Mouse (Mus musculus) left cerebral cortex, adult 18-20 months (tissue): ENCODE results near the gene Dpt. TPM values are rescaled to one million over a fixed set of nuclear protein-coding genes. Genes with fewer than 3 reads are reported as not detected.
"Not testable (repeated sequence)": the region's sequence is repeated elsewhere in the genome, so short reads cannot be mapped to it uniquely, and the experiment has no call there.

Experiments
- DNase-seq, 2 experiments: peaks; one replicate each; pipeline ENCODE4 v3.0.0; 2021 to 2022; ENCODE audit warnings: low spot score in 2 of 2, mixed read lengths in 1 of 2
- long read RNA-seq, 2 experiments: library from polyadenylated mRNA; stranded (forward); transcript quantifications; one replicate each; pipeline ENCODE4 v2.0.0; 2021
- total RNA-seq, 2 experiments: library from RNA; stranded (reverse); gene quantifications; 2 replicates each; pipeline ENCODE4 v1.2.3; 2021

The Dpt gene
- total RNA-seq: not detected
- long read RNA-seq, experiment 1: 0 reads
- long read RNA-seq, experiment 2: 0 reads

- no peak for DNase-seq
Measured at GRCm38 (mm10) chr1:164796471-164796870, at the start of gene Dpt. TSS of gene Dpt (plus strand) at chr1:164796644.

- peak; percentile 20 to 44 for DNase-seq
Measured at GRCm38 (mm10) chr1:164753736-164754135, 42.7 kb upstream of the Dpt start.

- DNase-seq: no peak
Measured at GRCm38 (mm10) chr1:164755671-164756070, 40.8 kb upstream of the Dpt start.

- DNase-seq: no peak
Measured at GRCm38 (mm10) chr1:164756951-164757350, 39.5 kb upstream of the Dpt start.

- DNase-seq: no peak
Measured at GRCm38 (mm10) chr1:164758401-164758800, 38.0 kb upstream of the Dpt start.

GRCm38 (mm10) chr1:164762276-164762675, 34.2 kb upstream of the Dpt start:
- DNase-seq: no peak

- DNase-seq: no peak
Measured at GRCm38 (mm10) chr1:164766646-164767045, 29.8 kb upstream of the Dpt start.

GRCm38 (mm10) chr1:164770611-164771010, 25.8 kb upstream of the Dpt start:
- peak; percentile 60 to 61 for DNase-seq

GRCm38 (mm10) chr1:164780851-164781510, 15.5 kb upstream of the Dpt start:
- no peak for DNase-seq

GRCm38 (mm10) chr1:164786165-164786564, 10.3 kb upstream of the Dpt start:
- no peak for DNase-seq

GRCm38 (mm10) chr1:164787771-164788170, 8.7 kb upstream of the Dpt start:
- peak; percentile 84 to 90 for DNase-seq

- DNase-seq: no peak
Measured at GRCm38 (mm10) chr1:164788292-164788691, 8.2 kb upstream of the Dpt start.

- not testable (repeated sequence) for DNase-seq
Measured at GRCm38 (mm10) chr1:164790296-164790695, 6.1 kb upstream of the Dpt start.

- no peak for DNase-seq
Measured at GRCm38 (mm10) chr1:164793049-164793448, 3.4 kb upstream of the Dpt start.

GRCm38 (mm10) chr1:164797746-164798285, 1.4 kb downstream of the Dpt start:
- no peak for DNase-seq

- no peak for DNase-seq
Measured at GRCm38 (mm10) chr1:164798471-164798922, 2.1 kb downstream of the Dpt start.

GRCm38 (mm10) chr1:164799161-164799560, 2.7 kb downstream of the Dpt start:
- no peak for DNase-seq

GRCm38 (mm10) chr1:164804277-164804676, 7.8 kb downstream of the Dpt start:
- DNase-seq: no peak

- DNase-seq: no peak
Measured at GRCm38 (mm10) chr1:164804751-164805435, 8.4 kb downstream of the Dpt start.

- DNase-seq: no peak
Measured at GRCm38 (mm10) chr1:164809371-164809770, 12.9 kb downstream of the Dpt start.

- no peak for DNase-seq
Measured at GRCm38 (mm10) chr1:164811296-164811695, 14.9 kb downstream of the Dpt start.

GRCm38 (mm10) chr1:164814243-164814642, 17.8 kb downstream of the Dpt start:
- no peak for DNase-seq
